Mouse (Mus musculus): Measurements from ENCODE around the gene Iqcg. TPM values are rescaled to one million over a fixed set of nuclear protein-coding genes. Genes with fewer than 3 reads are reported as not detected.
A peak's percentile ranks its signal among the peaks of the same experiment; 100 is the strongest.

Iqcg gene
- 2.4 and 3.1 TPM in 2 replicates for polyA plus RNA-seq (2016; fragmentation: Nextera tagmentation; extraction: Ambion mirVana)

GRCm38 (mm10) chr16:33056095-33056785 is at the start of gene Iqcg, which contains the start of gene Rpl35a:
Gene Iqcg, minus strand, starts transcription at chr16:33056218.
Gene Rpl35a, plus strand, starts transcription at chr16:33056453.
- Histone ChIP-seq H3K27ac (peak within 1 kb of the TSS; percentile 93), H3K27me3 (no peaks in the 10 kb centered on the region), H3K4me3 (peak within 1 kb of the TSS; percentile 81), H3K9me3 (no peaks in the 10 kb centered on the region), H3K4me1 (peaks cover 14% of the 10 kb centered on the region), H3K9ac (peak within 1 kb of the TSS; percentile 91), H3K36me3 (peaks cover 32% of the 10 kb centered on the region), H3K4me2 (replicated peaks) (peak within 1 kb of the TSS; percentile 72)
- WGBS: under 1% methylated on average over 47 of the region's 47 CpGs
- ATAC-seq (ENCODE audit: insufficient number of reproducible peaks, insufficient read depth, low FRiP score, low TSS enrichment): peak; percentile 77

GRCm38 (mm10) chr16:33085666-33086065 is 29.6 kb upstream of the Iqcg start:
- H3K27me3 ChIP-seq: no peaks in the 10 kb centered on the region
- H3K36me3 ChIP-seq: peaks cover 8% of the 10 kb centered on the region; the same call in 1 of the 2 replicates
- no peaks in the 10 kb centered on the region for H3K9me3 ChIP-seq
- no peak for ATAC-seq (ENCODE audit: insufficient number of reproducible peaks, insufficient read depth, low FRiP score, low TSS enrichment)
- H3K4me3 ChIP-seq: no peak overlapping the region
- no peak overlapping the region for H3K9ac ChIP-seq
- H3K4me2 ChIP-seq (replicated peaks): no peak overlapping the region
- H3K27ac ChIP-seq: no peak overlapping the region
- no peaks in the 10 kb centered on the region for H3K4me1 ChIP-seq
- WGBS: 78% methylated on average over 8 of the region's 8 CpGs

GRCm38 (mm10) chr16:33083996-33084395 is 28.0 kb upstream of the Iqcg start:
- no peak overlapping the region for H3K4me2 ChIP-seq (replicated peaks)
- WGBS: 83% methylated on average over 2 of the region's 2 CpGs
- no peaks in the 10 kb centered on the region for H3K9me3 ChIP-seq
- no peaks in the 10 kb centered on the region for H3K4me1 ChIP-seq
- H3K36me3 ChIP-seq: peaks cover 4% of the 10 kb centered on the region; the same call in 1 of the 2 replicates
- no peak overlapping the region for H3K27ac ChIP-seq
- no peak overlapping the region for H3K4me3 ChIP-seq
- H3K27me3 ChIP-seq: no peaks in the 10 kb centered on the region
- H3K9ac ChIP-seq: no peak overlapping the region
- ATAC-seq (ENCODE audit: insufficient number of reproducible peaks, insufficient read depth, low FRiP score, low TSS enrichment): no peak

- no peaks in the 10 kb centered on the region for H3K27me3 ChIP-seq
- no peak overlapping the region for H3K9ac ChIP-seq
- 91% methylated on average over 6 of the region's 6 CpGs for WGBS
- no peak overlapping the region for H3K4me3 ChIP-seq
- peaks cover 4% of the 10 kb centered on the region; the same call in 1 of the 2 replicates for H3K36me3 ChIP-seq
- no peaks in the 10 kb centered on the region for H3K9me3 ChIP-seq
- ATAC-seq (ENCODE audit: insufficient number of reproducible peaks, insufficient read depth, low FRiP score, low TSS enrichment): no peak
- no peaks in the 10 kb centered on the region for H3K4me1 ChIP-seq
- H3K4me2 ChIP-seq (replicated peaks): no peak overlapping the region
- no peak overlapping the region for H3K27ac ChIP-seq
Observed at GRCm38 (mm10) chr16:33082951-33083350, 26.9 kb upstream of the Iqcg start.

- no peak overlapping the region for H3K4me3 ChIP-seq
- no peak for ATAC-seq (ENCODE audit: insufficient number of reproducible peaks, insufficient read depth, low FRiP score, low TSS enrichment)
- H3K9me3 ChIP-seq: no peaks in the 10 kb centered on the region
- H3K36me3 ChIP-seq: peaks cover 4% of the 10 kb centered on the region; the same call in 1 of the 2 replicates
- H3K4me2 ChIP-seq (replicated peaks): no peak overlapping the region
- no peaks in the 10 kb centered on the region for H3K27me3 ChIP-seq
- H3K9ac ChIP-seq: no peak overlapping the region
- 89% methylated on average over 7 of the region's 7 CpGs for WGBS
- no peaks in the 10 kb centered on the region for H3K4me1 ChIP-seq
- no peak overlapping the region for H3K27ac ChIP-seq
Observed at GRCm38 (mm10) chr16:33080063-33080462, 24.0 kb upstream of the Iqcg start.

- H3K9me3 ChIP-seq: no peaks in the 10 kb centered on the region
- WGBS: 91% methylated on average over 5 of the region's 5 CpGs
- no peak overlapping the region for H3K4me3 ChIP-seq
- H3K36me3 ChIP-seq: peaks cover 8% of the 10 kb centered on the region; the same call in 1 of the 2 replicates
- no peaks in the 10 kb centered on the region for H3K4me1 ChIP-seq
- H3K27me3 ChIP-seq: no peaks in the 10 kb centered on the region
- ATAC-seq (ENCODE audit: insufficient number of reproducible peaks, insufficient read depth, low FRiP score, low TSS enrichment): no peak
- no peak overlapping the region for H3K27ac ChIP-seq
- H3K9ac ChIP-seq: no peak overlapping the region
- H3K4me2 ChIP-seq (replicated peaks): no peak overlapping the region
Observed at GRCm38 (mm10) chr16:33077069-33077627, 21.1 kb upstream of the Iqcg start.

GRCm38 (mm10) chr16:33076078-33076477 is 20.1 kb upstream of the Iqcg start:
- no peak overlapping the region for H3K9ac ChIP-seq
- WGBS: 69% methylated on average over 6 of the region's 6 CpGs
- ATAC-seq (ENCODE audit: insufficient number of reproducible peaks, insufficient read depth, low FRiP score, low TSS enrichment): no peak
- no peak overlapping the region for H3K4me2 ChIP-seq (replicated peaks)
- no peak overlapping the region for H3K4me3 ChIP-seq
- H3K9me3 ChIP-seq: no peaks in the 10 kb centered on the region
- 0 out of 2 replicates have a peak, but pooled peaks cover 3% of the 10 kb centered on the region for H3K36me3 ChIP-seq
- no peaks in the 10 kb centered on the region for H3K27me3 ChIP-seq
- no peak overlapping the region for H3K27ac ChIP-seq
- no peaks in the 10 kb centered on the region for H3K4me1 ChIP-seq

GRCm38 (mm10) chr16:33074967-33075366 is 18.9 kb upstream of the Iqcg start:
- no peak overlapping the region for H3K4me2 ChIP-seq (replicated peaks)

GRCm38 (mm10) chr16:33072871-33073557 is 17.0 kb upstream of the Iqcg start:
- no peaks in the 10 kb centered on the region for H3K27me3 ChIP-seq
- no peak overlapping the region for H3K4me3 ChIP-seq
- 86% methylated on average over 6 of the region's 6 CpGs for WGBS
- no peak overlapping the region for H3K27ac ChIP-seq
- no peak for ATAC-seq (ENCODE audit: insufficient number of reproducible peaks, insufficient read depth, low FRiP score, low TSS enrichment)
- no peak overlapping the region for H3K9ac ChIP-seq
- H3K36me3 ChIP-seq: peaks cover 7% of the 10 kb centered on the region; the same call in 1 of the 2 replicates
- H3K4me2 ChIP-seq (replicated peaks): no peak overlapping the region
- H3K9me3 ChIP-seq: no peaks in the 10 kb centered on the region
- no peaks in the 10 kb centered on the region for H3K4me1 ChIP-seq

More at GRCm38 (mm10) chr16:33074967-33075366, 18.9 kb upstream of the Iqcg start:
- 58% methylated on average over 5 of the region's 5 CpGs for WGBS
- Histone ChIP-seq H3K36me3 (peaks cover 7% of the 10 kb centered on the region; the same call in 1 of the 2 replicates), H3K4me3 (no peak overlapping the region), H3K9me3 (no peaks in the 10 kb centered on the region), H3K4me1 (no peaks in the 10 kb centered on the region), H3K9ac (no peak overlapping the region), H3K27me3 (no peaks in the 10 kb centered on the region), H3K27ac (no peak overlapping the region)
- ATAC-seq (ENCODE audit: insufficient number of reproducible peaks, insufficient read depth, low FRiP score, low TSS enrichment): no peak

GRCm38 (mm10) chr16:33070928-33071327 is 14.9 kb upstream of the Iqcg start:
- Histone ChIP-seq H3K9me3 (no peaks in the 10 kb centered on the region), H3K4me1 (no peaks in the 10 kb centered on the region), H3K9ac (no peak overlapping the region), H3K36me3 (peaks cover 7% of the 10 kb centered on the region; the same call in 1 of the 2 replicates), H3K4me3 (no peak overlapping the region), H3K27ac (no peak overlapping the region), H3K4me2 (replicated peaks) (no peak overlapping the region), H3K27me3 (no peaks in the 10 kb centered on the region)
- no peak for ATAC-seq (ENCODE audit: insufficient number of reproducible peaks, insufficient read depth, low FRiP score, low TSS enrichment)

GRCm38 (mm10) chr16:33064636-33065035 is 8.6 kb upstream of the Iqcg start:
- ATAC-seq (ENCODE audit: insufficient number of reproducible peaks, insufficient read depth, low FRiP score, low TSS enrichment): no peak
- H3K4me1 ChIP-seq: peaks cover 14% of the 10 kb centered on the region
- no peak overlapping the region for H3K4me3 ChIP-seq
- no peak overlapping the region for H3K4me2 ChIP-seq (replicated peaks)
- no peak overlapping the region for H3K9ac ChIP-seq
- peaks cover 14% of the 10 kb centered on the region for H3K36me3 ChIP-seq
- 75% methylated on average over 9 of the region's 9 CpGs for WGBS
- H3K27me3 ChIP-seq: no peaks in the 10 kb centered on the region
- no peaks in the 10 kb centered on the region for H3K9me3 ChIP-seq
- no peak overlapping the region for H3K27ac ChIP-seq
